Mouse (Mus musculus): Measurements from ENCODE around the gene Crybg3.

GRCm38 (mm10) chr16:59639985-59640384, 39.2 kb upstream of the Crybg3 start:
- TF ChIP-seq MXI1 (IDR thresholded peaks at IDR 0.05; ENCODE audit: low read depth, low read length): no peak
- no peak for TF ChIP-seq POLR2A (IDR thresholded peaks at IDR 0.05; ENCODE audit: low read depth, low read length)
- no peak for TF ChIP-seq EP300 (IDR thresholded peaks at IDR 0.05; ENCODE audit: low read length)
